Mouse (Mus musculus) megakaryocyte-erythroid progenitor cell, adult 5-6 weeks (primary cell): Measurements from ENCODE around the gene Trmo. TPM values are rescaled to one million over a fixed set of nuclear protein-coding genes. Genes with fewer than 3 reads are reported as not detected.

ENCODE experiments used
- ATAC-seq: replicated peaks from 2 replicates; pipeline ENCODE4 v1.8.0; 2016; ENCODE audit warnings: mild to moderate bottlenecking, inconsistent platforms; ENCODE audit not compliant: severe bottlenecking, poor library complexity, low FRiP score, low TSS enrichment
- total RNA-seq, 2 experiments: library from RNA; stranded (forward) in 1 of 2; stranded (reverse) in 1 of 2; fragments of 200-1000, 215-1000 nt in 1 of 2; fragments of >200 nt in 1 of 2; fragmentation: Nextera tagmentation in 1 of 2; gene quantifications; 2 replicates each; pipeline ENCODE4 v1.2.3; 2014 to 2017

Trmo gene
- total RNA-seq (2014; fragmentation: Nextera tagmentation), result 5.6 and 10.7 TPM in 2 replicates
- 8.9 and 11.4 TPM in 2 replicates for total RNA-seq (2017)

- peak; percentile 90 for ATAC-seq
These were observed at the start of gene Trmo for GRCm38 (mm10) chr4:46389013-46389611. Gene Trmo, minus strand, starts transcription at chr4:46389437.

- peak; percentile 91 for ATAC-seq
These were observed 43.3 kb upstream of the Trmo start for GRCm38 (mm10) chr4:46432339-46433036.

GRCm38 (mm10) chr4:46428903-46429499 is 39.8 kb upstream of the Trmo start:
- ATAC-seq, result no peak

DNA sequence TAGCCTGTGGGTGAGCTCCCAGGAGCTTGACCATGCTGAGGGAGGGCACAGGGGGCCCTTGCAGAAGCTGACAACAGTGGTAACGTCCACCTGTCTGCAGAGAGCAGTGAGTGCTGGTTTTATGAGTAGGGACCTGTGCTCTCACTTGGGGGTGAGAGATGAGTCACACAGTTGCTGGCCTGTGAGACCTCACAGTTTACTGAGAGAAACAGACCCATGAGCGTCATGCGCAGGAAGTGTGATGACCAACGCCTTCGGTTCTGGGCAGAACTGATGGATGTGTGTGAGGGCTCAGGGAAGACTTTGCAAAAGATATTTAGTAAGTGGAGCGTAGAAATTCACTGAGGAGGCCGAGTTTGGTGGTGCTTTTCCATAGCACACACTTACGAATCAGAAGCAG is 33.4 kb upstream of the Trmo start:
- no peak for ATAC-seq

- ATAC-seq, result no peak
These were observed 29.6 kb upstream of the Trmo start for GRCm38 (mm10) chr4:46418851-46419250.

DNA sequence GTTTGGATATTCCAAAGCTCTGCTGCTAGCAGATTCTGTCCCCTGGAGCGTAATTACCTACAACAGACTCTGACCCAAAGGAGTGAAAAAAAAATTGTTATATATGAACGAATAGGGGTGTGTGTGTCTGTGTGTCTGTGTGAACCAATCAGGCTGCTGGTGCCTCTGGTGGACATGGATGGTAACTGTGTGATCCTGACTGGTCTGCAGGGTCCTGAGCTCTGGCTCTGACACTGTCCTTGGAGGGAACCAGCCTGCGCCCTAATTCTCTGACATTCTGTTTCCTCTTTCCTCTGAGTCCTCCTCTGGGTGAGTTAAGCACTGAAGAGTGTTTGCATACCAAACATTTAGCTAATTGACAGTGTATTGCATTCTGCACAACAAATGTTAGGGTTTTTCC is 28.3 kb upstream of the Trmo start:
- ATAC-seq, result peak; percentile 77

- no peak for ATAC-seq
These were observed 24.2 kb upstream of the Trmo start, which contains the start of gene Hemgn for GRCm38 (mm10) chr4:46413406-46413805. Gene Hemgn, minus strand, starts transcription at chr4:46413506.

DNA sequence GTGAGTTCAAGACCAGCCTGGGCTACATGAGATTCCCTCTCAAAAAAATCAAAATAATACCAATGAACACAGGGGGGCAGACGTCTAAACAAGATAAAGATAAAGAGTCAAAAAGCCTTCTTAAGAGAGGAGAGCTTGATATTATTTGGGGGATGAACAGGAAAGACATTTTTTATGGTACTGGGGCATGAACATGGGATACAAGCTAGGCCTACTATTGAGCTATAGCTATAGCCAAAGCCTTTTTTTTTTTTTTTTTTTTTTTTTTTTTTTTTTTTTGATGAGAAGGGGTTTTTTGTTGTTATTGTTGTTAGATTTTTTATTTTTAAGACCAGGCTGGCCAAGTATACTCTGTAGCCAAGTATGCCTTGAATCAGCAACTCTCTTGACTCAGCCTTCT is 22.9 kb upstream of the Trmo start:
- ATAC-seq, result 0 out of 2 replicates have a peak, but pooled peaks have one; percentile 5

GRCm38 (mm10) chr4:46411489-46411888 is 22.3 kb upstream of the Trmo start:
- 0 out of 2 replicates have a peak, but pooled peaks have one; percentile 6 for ATAC-seq

- ATAC-seq, result peak; percentile 84
These were observed 21.4 kb upstream of the Trmo start for GRCm38 (mm10) chr4:46410677-46411076.

DNA sequence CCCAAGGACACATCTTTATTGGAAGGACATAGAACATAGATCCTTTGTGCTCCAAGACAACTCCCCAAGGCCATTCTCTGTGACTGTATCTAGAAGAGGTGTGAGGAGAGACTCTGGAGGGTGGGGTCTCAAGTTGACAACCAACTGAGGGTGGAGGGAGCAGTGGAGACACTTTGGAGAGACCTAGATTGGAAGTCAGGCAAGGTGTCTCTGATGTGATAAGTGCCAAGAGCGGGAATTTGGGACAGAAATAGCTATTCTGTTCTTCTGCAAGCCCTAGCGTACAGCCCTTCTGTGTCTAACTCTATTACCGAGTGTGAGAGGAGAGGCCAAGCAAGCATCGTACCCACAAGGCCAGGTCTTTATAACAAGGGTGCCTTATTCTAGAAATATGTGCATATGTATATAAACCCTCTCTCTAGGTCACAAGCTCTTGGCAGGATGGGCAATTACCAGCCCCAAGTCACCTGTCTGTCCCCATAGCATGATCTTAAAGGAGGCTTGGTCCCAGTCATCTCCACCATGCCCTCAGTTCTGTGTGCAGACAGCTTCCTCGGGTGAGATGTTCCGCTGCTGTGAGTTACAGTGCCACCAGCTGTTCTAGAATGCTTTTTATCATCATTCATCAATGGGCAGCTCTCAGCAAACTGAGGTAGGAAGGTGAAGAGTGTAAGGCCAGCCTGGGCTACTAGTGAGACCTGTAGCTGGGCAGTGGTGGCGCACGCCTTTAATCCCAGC is 17.9 kb upstream of the Trmo start:
- ATAC-seq, result peak; percentile 35

DNA sequence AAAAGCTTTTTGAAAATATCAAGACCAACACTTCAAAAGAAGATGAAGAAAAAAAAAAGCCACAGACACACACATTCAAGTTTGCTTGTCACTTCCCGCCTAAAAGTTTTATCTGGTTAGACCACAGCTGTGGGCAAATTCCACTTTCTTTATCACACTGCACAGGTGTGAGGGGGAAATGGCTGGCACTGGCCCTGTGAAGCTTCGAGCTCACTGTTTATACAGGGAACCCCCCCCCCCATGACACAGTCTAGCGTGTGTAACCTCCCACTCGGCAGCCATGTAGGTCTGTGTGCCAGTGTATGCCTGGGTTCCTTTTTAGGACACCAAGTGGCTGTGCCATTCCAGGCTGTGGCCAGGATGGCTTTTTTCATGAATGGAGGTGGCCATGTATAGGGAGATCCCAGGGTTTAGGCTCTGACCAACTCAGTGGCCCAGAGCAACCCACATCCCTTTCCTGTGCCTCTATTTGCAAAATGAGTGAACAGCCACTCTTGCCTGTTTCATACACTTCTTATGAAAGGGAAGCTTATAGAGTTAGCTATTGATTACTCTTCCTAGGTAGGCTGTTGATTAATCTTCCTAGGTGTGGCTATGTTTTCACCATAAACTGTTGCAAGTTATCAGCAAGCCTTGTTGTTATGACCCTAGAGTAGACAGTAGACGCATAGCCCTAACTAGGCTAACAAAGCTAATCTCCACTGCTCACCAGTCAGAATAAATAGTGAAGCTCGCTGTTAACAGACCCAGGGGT is 15.0 kb upstream of the Trmo start:
- peak; percentile 88 for ATAC-seq

DNA sequence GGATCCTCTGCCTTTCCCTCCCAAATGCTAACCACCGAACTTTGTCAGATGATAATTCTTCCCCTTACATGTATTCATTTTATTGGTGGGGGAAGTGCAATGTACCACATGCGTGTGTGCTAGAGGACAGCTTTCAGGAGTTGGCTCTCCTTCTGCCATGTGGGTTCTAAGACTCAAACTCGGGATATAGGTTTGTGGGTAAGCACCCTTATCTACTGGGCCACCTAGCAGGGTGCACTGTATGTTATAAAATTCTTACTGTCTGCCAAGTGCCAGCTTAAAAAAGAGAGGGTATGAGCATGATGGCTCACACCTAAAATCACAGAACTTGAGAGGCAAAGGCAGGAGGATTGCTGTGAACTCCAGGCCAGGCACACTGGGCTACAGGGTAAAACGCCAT is 9.6 kb upstream of the Trmo start:
- peak; percentile 59 for ATAC-seq

DNA sequence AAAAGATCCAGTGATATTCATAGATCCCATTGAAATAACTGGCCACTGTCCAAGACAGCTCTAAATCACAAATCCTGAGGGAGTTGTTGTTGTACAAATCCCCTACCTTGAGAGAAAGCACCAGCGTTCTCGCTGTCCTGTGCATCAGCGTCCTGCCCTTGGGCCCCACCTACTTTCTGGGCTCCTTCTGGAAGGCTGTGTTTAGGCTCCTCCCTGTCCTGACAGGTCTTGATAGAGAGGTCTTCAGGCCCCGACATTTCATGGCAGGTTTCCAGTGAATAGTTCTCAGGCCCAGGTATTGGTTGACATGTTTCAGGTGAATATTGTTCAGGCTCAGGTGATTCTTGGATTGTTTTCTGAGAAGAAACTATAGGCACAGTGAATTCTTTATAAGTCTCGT is 6.5 kb upstream of the Trmo start:
- peak; percentile 84 for ATAC-seq

GRCm38 (mm10) chr4:46394388-46394787 is 5.2 kb upstream of the Trmo start:
- ATAC-seq, result no peak

DNA sequence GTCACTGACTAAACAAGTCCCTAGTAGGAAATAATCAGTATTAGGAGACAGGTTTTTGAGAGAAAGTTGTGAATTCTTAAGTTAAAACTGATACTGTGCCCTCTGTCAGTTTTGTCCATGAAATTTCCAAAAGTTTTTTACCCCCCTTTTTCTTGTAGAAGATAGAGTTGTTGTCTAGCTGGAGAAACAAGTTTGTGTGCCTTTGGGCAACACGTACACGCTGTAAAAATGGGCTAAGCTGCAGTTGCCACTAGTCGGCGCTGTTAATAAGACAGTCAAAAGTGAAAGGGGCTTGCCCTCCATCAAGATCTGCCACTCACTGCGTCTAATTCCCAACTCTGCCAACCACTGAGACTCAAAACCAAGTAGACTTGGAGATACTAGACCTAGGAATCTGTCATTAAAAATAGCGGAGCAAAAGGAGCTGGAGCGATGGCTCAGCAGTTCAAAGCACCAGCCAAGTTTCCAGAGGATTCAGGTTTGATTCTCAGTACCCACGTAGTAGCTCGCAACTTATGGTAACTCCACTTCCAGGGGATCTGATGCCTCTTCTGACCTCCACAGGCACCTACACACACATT is 1.2 kb upstream of the Trmo start:
- ATAC-seq, result peak; percentile 46; the same call in 1 of the 2 replicates

DNA sequence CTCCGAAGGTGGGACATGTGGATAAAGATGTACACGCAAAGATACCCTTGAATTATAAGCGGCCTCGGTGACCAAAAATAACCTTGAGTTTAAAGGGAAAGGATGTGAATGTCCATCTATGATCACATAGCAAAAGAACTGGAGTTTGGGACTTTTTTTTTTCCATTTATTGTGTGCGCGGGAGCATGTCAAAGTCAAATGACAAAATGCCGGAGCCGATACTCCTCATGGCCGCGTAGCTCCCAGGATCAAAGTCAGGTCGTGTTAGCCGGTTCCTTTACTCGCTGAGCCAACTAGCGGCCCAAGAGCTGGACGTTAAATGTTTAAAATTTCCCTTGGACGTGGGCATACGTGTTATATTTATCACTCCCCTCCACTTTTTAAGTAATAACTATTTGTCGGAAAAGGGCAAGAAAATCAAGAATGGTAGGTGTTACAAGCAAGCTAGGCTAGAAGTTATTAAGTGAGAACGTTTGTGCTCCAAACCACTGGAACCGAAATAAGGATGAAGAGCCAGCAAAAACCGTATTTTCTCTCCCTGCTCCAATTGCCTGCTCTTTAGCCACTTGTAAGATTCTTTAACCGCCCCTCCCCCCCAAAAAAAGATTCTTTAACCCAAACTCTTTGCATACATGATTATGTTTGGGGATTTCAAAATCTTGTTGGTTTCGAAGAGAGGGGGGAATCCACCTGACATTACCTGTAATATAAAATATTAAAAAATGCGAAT is 540 bp upstream of the Trmo start:
- no peak for ATAC-seq

DNA sequence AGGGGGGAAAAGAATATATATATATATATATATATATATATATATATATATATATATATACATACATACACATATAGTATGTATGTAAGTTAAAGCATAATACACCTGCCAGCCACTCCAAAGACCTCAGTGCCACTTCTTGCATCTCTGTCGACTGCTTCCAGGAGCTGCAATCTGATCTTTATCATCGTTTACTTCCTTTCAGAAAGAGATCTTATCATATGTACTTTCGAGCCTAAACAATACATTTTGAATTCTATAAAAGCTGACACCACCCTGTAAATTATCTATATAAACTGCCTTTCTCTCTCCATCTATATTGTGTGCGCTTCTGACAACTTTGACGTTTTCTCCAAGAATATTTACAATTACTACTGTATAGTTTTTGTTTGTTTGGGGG is 681 bp downstream of the Trmo start:
- ATAC-seq, result no peak
